Mouse (Mus musculus): ENCODE measurements at regions not wholly inside any gene's neighbourhood (a gene's known extent, or its start where the extent isn't known, plus 50 kb on each side); places are given as distances from the start of the nearest gene placed in this dataset.
A peak's percentile ranks its signal among the peaks of the same experiment; 100 is the strongest.
"Not testable (repeated sequence)": the region's sequence is repeated elsewhere in the genome, so short reads cannot be mapped to it uniquely, and the experiment has no call there.

GRCm38 (mm10) chr8:8959021-8959786 lies 268.9 kb upstream of the Arglu1 start:
- Histone ChIP-seq H3K4me1 (ENCODE audit: control insufficient read depth, insufficient read depth, low read length) (no peaks in the 10 kb centered on the region), H3K9ac (ENCODE audit: low read depth, low read length) (no peak overlapping the region), H3K4me2 (ENCODE audit: low read length) (no peak overlapping the region), H3K27me3 (ENCODE audit: control insufficient read depth, insufficient read depth, low read depth, low read length) (no peaks in the 10 kb centered on the region), H3K4me3 (ENCODE audit: low read depth, low read length) (no peak overlapping the region), H3K9me3 (replicated peaks; ENCODE audit: control insufficient read depth, low read length, poor library complexity, severe bottlenecking) (no peaks in the 10 kb centered on the region), H3K36me3 (ENCODE audit: control insufficient read depth, insufficient read depth, low read length) (no peaks in the 10 kb centered on the region), H3K27ac (ENCODE audit: low read length) (no peak overlapping the region)
- ATAC-seq, result no peak
- WGBS, result 83% methylated on average over 8 of the region's 8 CpGs

- H3K9me3 ChIP-seq (replicated peaks; ENCODE audit: control insufficient read depth, low read length, poor library complexity, severe bottlenecking); H3K4me2 ChIP-seq (ENCODE audit: low read length); ATAC-seq; H3K4me3 ChIP-seq (ENCODE audit: low read depth, low read length); H3K27me3 ChIP-seq (ENCODE audit: control insufficient read depth, insufficient read depth, low read depth, low read length); H3K27ac ChIP-seq (ENCODE audit: low read length); H3K36me3 ChIP-seq (ENCODE audit: control insufficient read depth, insufficient read depth, low read length); H3K4me1 ChIP-seq (ENCODE audit: control insufficient read depth, insufficient read depth, low read length); H3K9ac ChIP-seq (ENCODE audit: low read depth, low read length): not testable (repeated sequence)
- WGBS, result 87% methylated on average over 8 of the region's 8 CpGs
Measured at GRCm38 (mm10) chr8:8958140-8958539, 267.8 kb upstream of the Arglu1 start.

GRCm38 (mm10) chr8:8952212-8952611 lies 261.9 kb upstream of the Arglu1 start:
- Histone ChIP-seq H3K27me3 (ENCODE audit: control insufficient read depth, insufficient read depth, low read depth, low read length) (no peaks in the 10 kb centered on the region), H3K9ac (ENCODE audit: low read depth, low read length) (no peak overlapping the region), H3K4me3 (ENCODE audit: low read depth, low read length) (no peak overlapping the region), H3K4me2 (ENCODE audit: low read length) (no peak overlapping the region), H3K27ac (ENCODE audit: low read length) (no peak overlapping the region), H3K4me1 (ENCODE audit: control insufficient read depth, insufficient read depth, low read length) (peaks cover 5% of the 10 kb centered on the region; the same call in 1 of the 2 replicates), H3K9me3 (replicated peaks; ENCODE audit: control insufficient read depth, low read length, poor library complexity, severe bottlenecking) (no peaks in the 10 kb centered on the region), H3K36me3 (ENCODE audit: control insufficient read depth, insufficient read depth, low read length) (no peaks in the 10 kb centered on the region)
- WGBS, result 11% methylated on average over 4 of the region's 4 CpGs
- no peak for ATAC-seq

- Histone ChIP-seq H3K4me1 (ENCODE audit: control insufficient read depth, insufficient read depth, low read length) (peaks cover 7% of the 10 kb centered on the region; the same call in 1 of the 2 replicates), H3K9me3 (replicated peaks; ENCODE audit: control insufficient read depth, low read length, poor library complexity, severe bottlenecking) (no peaks in the 10 kb centered on the region), H3K36me3 (ENCODE audit: control insufficient read depth, insufficient read depth, low read length) (no peaks in the 10 kb centered on the region), H3K4me2 (ENCODE audit: low read length) (no peak overlapping the region), H3K9ac (ENCODE audit: low read depth, low read length) (no peak overlapping the region), H3K4me3 (ENCODE audit: low read depth, low read length) (no peak overlapping the region), H3K27me3 (ENCODE audit: control insufficient read depth, insufficient read depth, low read depth, low read length) (no peaks in the 10 kb centered on the region), H3K27ac (ENCODE audit: low read length) (no peak overlapping the region)
- WGBS, result 62% methylated on average over 9 of the region's 9 CpGs
- no peak for ATAC-seq
Measured at GRCm38 (mm10) chr8:8951186-8951585, 260.9 kb upstream of the Arglu1 start.

- ATAC-seq, result peak; percentile 87
- no peaks in the 10 kb centered on the region for H3K27me3 ChIP-seq (ENCODE audit: control insufficient read depth, insufficient read depth, low read depth, low read length)
- no peak overlapping the region for H3K9ac ChIP-seq (ENCODE audit: low read depth, low read length)
- peak overlapping the region; percentile 52 for H3K27ac ChIP-seq (ENCODE audit: low read length)
- H3K9me3 ChIP-seq (replicated peaks; ENCODE audit: control insufficient read depth, low read length, poor library complexity, severe bottlenecking), result no peaks in the 10 kb centered on the region
- H3K4me3 ChIP-seq (ENCODE audit: low read depth, low read length), result no peak overlapping the region
- no peaks in the 10 kb centered on the region for H3K36me3 ChIP-seq (ENCODE audit: control insufficient read depth, insufficient read depth, low read length)
- H3K4me1 ChIP-seq (ENCODE audit: control insufficient read depth, insufficient read depth, low read length), result peaks cover 7% of the 10 kb centered on the region; the same call in 1 of the 2 replicates
- WGBS, result 28% methylated on average over 7 of the region's 7 CpGs
- H3K4me2 ChIP-seq (ENCODE audit: low read length), result no peak overlapping the region
Measured at GRCm38 (mm10) chr8:8947516-8948161, 257.3 kb upstream of the Arglu1 start.

GRCm38 (mm10) chr8:8942991-8943390 lies 252.7 kb upstream of the Arglu1 start:
- no peak overlapping the region for H3K27ac ChIP-seq (ENCODE audit: low read length)
- H3K36me3 ChIP-seq (ENCODE audit: control insufficient read depth, insufficient read depth, low read length), result no peaks in the 10 kb centered on the region
- no peaks in the 10 kb centered on the region for H3K27me3 ChIP-seq (ENCODE audit: control insufficient read depth, insufficient read depth, low read depth, low read length)
- no peak for ATAC-seq
- no peak overlapping the region for H3K4me2 ChIP-seq (ENCODE audit: low read length)
- H3K4me3 ChIP-seq (ENCODE audit: low read depth, low read length), result no peak overlapping the region
- H3K4me1 ChIP-seq (ENCODE audit: control insufficient read depth, insufficient read depth, low read length), result peaks cover 7% of the 10 kb centered on the region; the same call in 1 of the 2 replicates
- no peaks in the 10 kb centered on the region for H3K9me3 ChIP-seq (replicated peaks; ENCODE audit: control insufficient read depth, low read length, poor library complexity, severe bottlenecking)
- no peak overlapping the region for H3K9ac ChIP-seq (ENCODE audit: low read depth, low read length)
- 34% methylated on average over 6 of the region's 6 CpGs for WGBS

- H3K36me3 ChIP-seq (ENCODE audit: control insufficient read depth, insufficient read depth, low read length), result no peaks in the 10 kb centered on the region
- 88% methylated on average over 4 of the region's 4 CpGs for WGBS
- H3K27me3 ChIP-seq (ENCODE audit: control insufficient read depth, insufficient read depth, low read depth, low read length), result no peaks in the 10 kb centered on the region
- H3K9me3 ChIP-seq (replicated peaks; ENCODE audit: control insufficient read depth, low read length, poor library complexity, severe bottlenecking), result no peaks in the 10 kb centered on the region
- no peak overlapping the region for H3K4me3 ChIP-seq (ENCODE audit: low read depth, low read length)
- no peaks in the 10 kb centered on the region for H3K4me1 ChIP-seq (ENCODE audit: control insufficient read depth, insufficient read depth, low read length)
- no peak overlapping the region for H3K27ac ChIP-seq (ENCODE audit: low read length)
- ATAC-seq, result no peak
- H3K4me2 ChIP-seq (ENCODE audit: low read length), result no peak overlapping the region
- H3K9ac ChIP-seq (ENCODE audit: low read depth, low read length), result no peak overlapping the region
Measured at GRCm38 (mm10) chr8:8940899-8941298, 250.6 kb upstream of the Arglu1 start.

GRCm38 (mm10) chr8:8938536-8938935 lies 248.2 kb upstream of the Arglu1 start:
- Histone ChIP-seq H3K4me3 (ENCODE audit: low read depth, low read length) (no peak overlapping the region), H3K27me3 (ENCODE audit: control insufficient read depth, insufficient read depth, low read depth, low read length) (no peaks in the 10 kb centered on the region), H3K9ac (ENCODE audit: low read depth, low read length) (no peak overlapping the region), H3K4me2 (ENCODE audit: low read length) (no peak overlapping the region), H3K4me1 (ENCODE audit: control insufficient read depth, insufficient read depth, low read length) (no peaks in the 10 kb centered on the region), H3K36me3 (ENCODE audit: control insufficient read depth, insufficient read depth, low read length) (no peaks in the 10 kb centered on the region), H3K9me3 (replicated peaks; ENCODE audit: control insufficient read depth, low read length, poor library complexity, severe bottlenecking) (no peaks in the 10 kb centered on the region), H3K27ac (ENCODE audit: low read length) (no peak overlapping the region)
- 80% methylated on average over 7 of the region's 7 CpGs for WGBS
- no peak for ATAC-seq

GRCm38 (mm10) chr8:8932466-8932865 lies 242.1 kb upstream of the Arglu1 start:
- no peaks in the 10 kb centered on the region for H3K4me1 ChIP-seq (ENCODE audit: control insufficient read depth, insufficient read depth, low read length)

More at GRCm38 (mm10) chr8:8932466-8932865, 242.1 kb upstream of the Arglu1 start:
- Histone ChIP-seq H3K4me2 (ENCODE audit: low read length) (no peak overlapping the region), H3K27ac (ENCODE audit: low read length) (no peak overlapping the region), H3K36me3 (ENCODE audit: control insufficient read depth, insufficient read depth, low read length) (no peaks in the 10 kb centered on the region), H3K9me3 (replicated peaks; ENCODE audit: control insufficient read depth, low read length, poor library complexity, severe bottlenecking) (no peaks in the 10 kb centered on the region), H3K9ac (ENCODE audit: low read depth, low read length) (no peak overlapping the region), H3K4me3 (ENCODE audit: low read depth, low read length) (no peak overlapping the region), H3K27me3 (ENCODE audit: control insufficient read depth, insufficient read depth, low read depth, low read length) (no peaks in the 10 kb centered on the region; the same call in 1 of the 2 replicates)
- WGBS, result 73% methylated on average over 3 of the region's 3 CpGs
- 0 out of 2 replicates have a peak, but pooled peaks have one; percentile 36 for ATAC-seq

Data from midbrain, embryonic 16.5 days (tissue).